Mouse (Mus musculus): ENCODE measurements around the gene Heatr6. TPM values are rescaled to one million over a fixed set of nuclear protein-coding genes. Genes with fewer than 3 reads are reported as not detected.

Heatr6 gene
- polyA plus RNA-seq, 1 experiment from 2014 or later: 25.7 TPM

DNA sequence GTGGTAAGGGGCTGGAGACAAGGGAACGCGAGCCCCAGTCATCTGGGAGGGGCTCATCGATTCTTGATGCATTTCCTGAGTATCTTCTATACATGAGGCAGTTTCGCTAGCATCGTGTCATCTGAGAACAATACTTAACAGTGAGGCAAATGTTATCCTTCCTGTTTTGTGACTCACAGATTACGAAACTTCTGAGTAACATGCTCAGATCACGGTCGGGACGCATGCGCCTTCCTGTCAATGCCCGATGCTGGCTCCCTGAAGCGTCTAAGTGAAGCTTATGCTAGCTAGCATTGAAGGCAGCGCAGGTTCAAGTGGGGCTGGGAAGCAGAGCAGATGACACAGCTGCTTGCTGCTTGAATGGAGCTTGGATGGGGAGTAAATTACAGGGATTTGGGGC is 35.8 kb downstream of the Heatr6 start:
- no peak overlapping the region for H3K27ac ChIP-seq
- H3K36me3 ChIP-seq: 0 out of 2 replicates have a peak, but pooled peaks cover under 1% of the 10 kb centered on the region
- ATAC-seq (ENCODE audit: insufficient number of reproducible peaks, low FRiP score, low TSS enrichment, low read depth): no peak
- H3K4me2 ChIP-seq: no peak overlapping the region
- WGBS: 64% methylated on average over 13 of the region's 13 CpGs
- H3K4me1 ChIP-seq: no peaks in the 10 kb centered on the region
- H3K9ac ChIP-seq: no peak overlapping the region
- H3K4me3 ChIP-seq: no peak overlapping the region
- H3K9me3 ChIP-seq: no peaks in the 10 kb centered on the region
- H3K27me3 ChIP-seq: no peaks in the 10 kb centered on the region

DNA sequence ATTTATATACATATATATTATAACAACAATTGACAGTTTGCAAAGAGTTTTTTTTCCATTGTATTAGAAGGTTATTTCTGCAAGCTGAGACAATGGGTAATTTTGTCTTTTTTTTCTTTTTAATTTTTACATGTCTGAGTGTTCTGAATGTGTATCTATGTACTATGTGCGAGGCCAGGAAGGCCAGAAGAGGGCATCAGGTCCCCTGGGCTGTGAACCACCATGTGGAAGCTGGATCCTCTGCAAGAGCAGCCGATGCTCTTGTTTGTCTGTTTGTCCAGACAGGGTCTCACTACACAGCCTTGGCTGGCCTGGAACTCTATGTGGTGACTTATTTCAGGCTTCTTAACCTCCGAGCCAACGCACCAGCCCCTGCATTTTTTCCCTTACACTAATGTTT is 37.6 kb downstream of the Heatr6 start:
- H3K27me3 ChIP-seq: no peaks in the 10 kb centered on the region
- no peak overlapping the region for H3K9ac ChIP-seq
- no peak for ATAC-seq (ENCODE audit: insufficient number of reproducible peaks, low FRiP score, low TSS enrichment, low read depth)
- H3K9me3 ChIP-seq: no peaks in the 10 kb centered on the region
- H3K4me2 ChIP-seq: no peak overlapping the region
- H3K27ac ChIP-seq: no peak overlapping the region
- H3K4me1 ChIP-seq: no peaks in the 10 kb centered on the region
- WGBS: 59% methylated on average over 4 of the region's 4 CpGs
- H3K4me3 ChIP-seq: no peak overlapping the region
- no peaks in the 10 kb centered on the region for H3K36me3 ChIP-seq

DNA sequence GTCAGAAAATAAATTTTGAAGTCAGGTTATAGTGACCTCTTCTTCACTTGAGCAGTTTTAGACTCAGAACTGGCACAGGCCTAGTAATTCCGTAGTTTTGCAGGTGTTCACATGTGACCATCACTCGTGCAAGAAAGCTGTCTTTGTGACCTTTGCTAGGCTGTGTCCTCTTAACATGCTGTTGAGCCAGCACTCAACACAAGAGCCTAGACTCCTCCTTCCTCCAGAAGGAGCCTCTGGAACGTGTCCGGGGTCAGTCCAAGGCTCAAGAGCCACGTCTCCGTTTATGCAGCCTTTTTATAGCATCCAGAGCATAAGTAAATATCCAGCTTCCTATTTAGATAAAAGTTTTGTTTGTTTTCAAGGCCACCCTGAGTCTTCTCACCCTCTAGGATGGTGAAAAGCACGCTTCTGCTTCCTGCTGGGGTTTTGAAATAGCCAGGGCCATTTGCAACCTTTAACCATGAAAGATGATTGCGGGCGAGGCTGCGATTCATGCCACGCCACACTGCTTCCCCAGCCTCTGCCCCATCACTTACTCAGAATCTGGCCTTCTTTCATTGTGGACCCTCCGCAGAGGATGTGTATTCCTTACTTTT is 38.9 kb downstream of the Heatr6 start:
- no peak overlapping the region for H3K4me3 ChIP-seq
- H3K36me3 ChIP-seq: no peaks in the 10 kb centered on the region
- H3K4me2 ChIP-seq: no peak overlapping the region
- WGBS: 78% methylated on average over 12 of the region's 12 CpGs
- H3K4me1 ChIP-seq: no peaks in the 10 kb centered on the region
- H3K9ac ChIP-seq: no peak overlapping the region
- H3K27ac ChIP-seq: no peak overlapping the region
- H3K27me3 ChIP-seq: no peaks in the 10 kb centered on the region
- no peaks in the 10 kb centered on the region for H3K9me3 ChIP-seq
- no peak for ATAC-seq (ENCODE audit: insufficient number of reproducible peaks, low FRiP score, low TSS enrichment, low read depth)

DNA sequence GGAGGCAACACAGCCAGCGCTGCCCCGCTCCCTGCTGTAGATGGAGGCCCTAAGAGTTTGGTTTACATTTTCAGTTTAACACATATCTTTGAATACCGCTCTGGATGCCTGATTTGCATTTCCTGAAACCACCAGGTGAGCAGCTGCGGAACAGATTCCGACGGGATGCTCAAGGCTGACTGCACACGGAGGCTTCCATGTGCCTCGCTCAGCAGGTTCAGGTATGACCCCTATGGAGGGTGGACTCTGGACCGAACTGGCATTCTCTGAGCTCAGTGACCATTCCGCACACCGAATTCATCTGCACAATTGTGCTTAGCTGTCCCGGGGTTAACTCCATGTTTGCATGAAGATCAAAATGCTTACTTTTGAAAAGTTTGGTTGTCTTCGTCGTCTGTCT is 39.8 kb downstream of the Heatr6 start:
- Histone ChIP-seq H3K9me3 (no peaks in the 10 kb centered on the region), H3K4me1 (no peaks in the 10 kb centered on the region), H3K4me2 (no peak overlapping the region), H3K36me3 (no peaks in the 10 kb centered on the region), H3K9ac (no peak overlapping the region), H3K27me3 (no peaks in the 10 kb centered on the region), H3K27ac (no peak overlapping the region), H3K4me3 (no peak overlapping the region)
- 83% methylated on average over 14 of the region's 14 CpGs for WGBS
- no peak for ATAC-seq (ENCODE audit: insufficient number of reproducible peaks, low FRiP score, low TSS enrichment, low read depth)

DNA sequence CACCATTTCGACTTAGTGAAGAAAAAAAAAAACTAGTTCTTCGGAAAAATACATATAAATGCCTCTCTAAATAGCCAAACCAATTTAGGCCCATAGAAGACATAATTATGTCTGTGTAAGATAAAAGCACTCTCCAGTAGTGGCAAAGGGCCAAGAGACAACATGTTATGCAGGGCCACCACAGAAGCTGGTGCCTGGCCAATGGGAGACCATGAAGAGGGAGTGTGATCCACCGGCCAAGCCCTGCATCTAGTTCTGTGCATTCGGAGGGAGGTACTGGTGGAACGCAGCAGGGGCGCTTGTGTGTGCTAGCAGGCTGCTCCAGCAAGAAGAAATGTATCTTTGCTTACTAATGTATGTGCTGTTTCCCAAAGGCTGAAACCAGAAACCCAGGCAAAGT is 42.6 kb downstream of the Heatr6 start:
- Histone ChIP-seq H3K4me1 (no peaks in the 10 kb centered on the region), H3K9me3 (no peaks in the 10 kb centered on the region), H3K36me3 (no peaks in the 10 kb centered on the region), H3K27me3 (no peaks in the 10 kb centered on the region), H3K27ac (no peak overlapping the region), H3K9ac (no peak overlapping the region), H3K4me3 (no peak overlapping the region), H3K4me2 (no peak overlapping the region)
- ATAC-seq (ENCODE audit: insufficient number of reproducible peaks, low FRiP score, low TSS enrichment, low read depth): no peak
- WGBS: 57% methylated on average over 6 of the region's 6 CpGs

DNA sequence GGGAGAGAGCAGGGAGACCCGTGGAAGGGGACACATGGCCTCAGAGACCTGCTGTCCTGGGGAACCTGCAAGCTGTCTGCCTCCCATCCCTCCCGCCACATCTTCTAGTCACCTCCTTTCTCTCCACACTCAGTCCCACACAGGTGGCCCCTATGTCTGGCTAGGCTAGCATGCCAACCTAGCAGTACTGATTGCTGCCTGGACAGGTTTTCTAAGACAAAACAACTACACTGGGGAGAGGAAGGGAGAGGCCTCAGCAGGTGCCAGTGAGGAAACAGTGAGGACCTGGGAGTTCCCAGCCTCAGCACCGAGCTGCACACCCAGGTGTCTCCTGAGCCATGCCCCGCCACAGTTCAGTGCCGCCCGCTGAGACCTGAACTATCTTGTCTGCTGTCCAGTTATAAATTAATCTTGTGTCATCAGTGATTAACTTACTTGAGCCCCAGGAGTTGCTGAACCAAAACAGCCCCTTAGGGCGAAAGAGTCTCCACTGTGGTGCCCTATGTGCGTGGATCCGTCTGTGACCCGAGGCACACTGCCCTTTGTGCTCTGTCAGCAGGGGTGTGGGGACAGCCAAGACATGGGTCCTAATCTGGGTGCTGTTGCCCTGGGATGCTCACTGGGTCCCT is 43.6 kb downstream of the Heatr6 start:
- no peaks in the 10 kb centered on the region for H3K4me1 ChIP-seq
- H3K4me3 ChIP-seq: no peak overlapping the region
- H3K36me3 ChIP-seq: no peaks in the 10 kb centered on the region
- ATAC-seq (ENCODE audit: insufficient number of reproducible peaks, low FRiP score, low TSS enrichment, low read depth): no peak
- H3K4me2 ChIP-seq: no peak overlapping the region
- WGBS: 75% methylated on average over 10 of the region's 10 CpGs
- H3K9me3 ChIP-seq: no peaks in the 10 kb centered on the region
- no peaks in the 10 kb centered on the region for H3K27me3 ChIP-seq
- H3K9ac ChIP-seq: no peak overlapping the region
- no peak overlapping the region for H3K27ac ChIP-seq

DNA sequence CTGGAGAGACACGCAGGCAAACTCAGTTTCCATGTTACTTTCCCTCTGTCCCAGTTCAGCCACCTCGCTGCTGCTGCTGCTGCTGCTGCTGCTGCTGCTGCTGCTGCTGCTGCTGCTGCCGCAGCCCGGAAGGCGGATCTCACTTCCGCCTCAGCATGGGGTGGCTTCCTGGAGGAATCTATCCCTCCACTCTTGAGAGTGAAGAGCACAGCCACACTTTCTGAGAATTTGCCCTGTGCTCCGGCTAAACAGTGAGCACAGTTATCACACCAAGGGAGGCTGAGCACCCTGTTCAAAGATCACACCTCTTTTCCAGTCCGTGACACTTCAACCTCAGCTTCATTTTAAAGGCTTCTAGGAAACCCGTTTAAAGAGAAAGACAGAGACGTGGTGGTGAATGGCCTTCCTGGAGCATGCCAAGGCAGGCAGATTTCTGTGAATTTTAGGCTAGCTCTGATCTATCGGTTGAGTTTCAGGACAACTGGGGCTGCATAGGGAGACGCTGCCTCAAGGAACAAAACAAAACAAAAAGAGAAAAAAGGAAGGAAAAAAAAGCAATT is 46.5 kb downstream of the Heatr6 start:
- Histone ChIP-seq H3K9me3 (no peaks in the 10 kb centered on the region), H3K4me1 (no peaks in the 10 kb centered on the region), H3K4me2 (no peak overlapping the region), H3K27ac (no peak overlapping the region), H3K4me3 (no peak overlapping the region), H3K27me3 (no peaks in the 10 kb centered on the region), H3K9ac (no peak overlapping the region), H3K36me3 (no peaks in the 10 kb centered on the region)
- 71% methylated on average over 12 of the region's 12 CpGs for WGBS
- no peak for ATAC-seq (ENCODE audit: insufficient number of reproducible peaks, low FRiP score, low TSS enrichment, low read depth)

DNA sequence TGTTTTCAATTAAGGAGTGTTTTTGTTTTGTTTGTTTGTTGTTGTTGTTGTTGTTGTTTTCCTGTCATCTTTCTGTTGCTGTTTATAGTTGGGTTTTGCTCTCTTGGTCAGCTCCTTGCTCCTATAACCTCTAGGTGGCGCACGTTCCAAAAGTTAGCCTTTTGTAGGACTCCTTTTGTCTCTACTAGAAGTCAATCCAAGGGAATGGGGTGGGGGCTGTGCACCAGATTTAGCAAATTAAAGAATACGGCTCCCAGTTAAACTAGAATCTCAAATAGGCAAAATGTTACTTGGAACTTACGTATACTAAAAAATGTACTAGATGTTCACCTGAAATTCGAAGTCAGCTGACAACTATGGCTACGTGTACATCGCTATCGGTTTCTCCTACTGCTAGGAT is 48.7 kb downstream of the Heatr6 start:
- ATAC-seq (ENCODE audit: insufficient number of reproducible peaks, low FRiP score, low TSS enrichment, low read depth): no peak

DNA sequence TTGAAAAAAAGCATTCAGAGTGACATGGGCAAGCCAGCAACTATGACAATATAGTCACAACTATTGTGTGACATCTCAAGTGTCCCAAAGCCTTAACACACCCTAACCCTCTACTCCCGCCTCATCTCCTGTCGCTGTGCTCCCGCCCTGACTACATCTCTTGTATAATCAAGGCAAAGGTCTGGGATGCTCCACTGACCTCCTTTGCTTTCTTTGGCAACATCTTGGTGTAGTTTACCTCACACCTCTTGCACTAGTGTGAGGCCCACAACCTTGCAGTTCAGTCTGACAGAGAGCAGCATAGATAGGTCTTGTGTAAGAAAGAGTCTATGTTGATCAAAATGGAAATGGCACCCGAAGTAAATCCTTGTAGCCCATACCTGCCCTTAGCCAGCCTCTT is 49.1 kb downstream of the Heatr6 start:
- no peak overlapping the region for H3K27ac ChIP-seq
- no peaks in the 10 kb centered on the region for H3K36me3 ChIP-seq
- WGBS: 86% methylated on average over 4 of the region's 4 CpGs
- no peak overlapping the region for H3K4me2 ChIP-seq
- H3K9me3 ChIP-seq: no peaks in the 10 kb centered on the region
- H3K4me3 ChIP-seq: no peak overlapping the region
- H3K4me1 ChIP-seq: no peaks in the 10 kb centered on the region
- no peaks in the 10 kb centered on the region for H3K27me3 ChIP-seq
- H3K9ac ChIP-seq: no peak overlapping the region
- no peak for ATAC-seq (ENCODE audit: insufficient number of reproducible peaks, low FRiP score, low TSS enrichment, low read depth)

More for the DNA sequence above, 48.7 kb downstream of the Heatr6 start:
- no peak overlapping the region for H3K4me3 ChIP-seq
- H3K27me3 ChIP-seq: no peaks in the 10 kb centered on the region
- no peak overlapping the region for H3K9ac ChIP-seq
- H3K4me1 ChIP-seq: no peaks in the 10 kb centered on the region
- no peak overlapping the region for H3K4me2 ChIP-seq
- no peak overlapping the region for H3K27ac ChIP-seq
- H3K36me3 ChIP-seq: no peaks in the 10 kb centered on the region
- no peaks in the 10 kb centered on the region for H3K9me3 ChIP-seq
- 65% methylated on average over 8 of the region's 8 CpGs for WGBS

DNA sequence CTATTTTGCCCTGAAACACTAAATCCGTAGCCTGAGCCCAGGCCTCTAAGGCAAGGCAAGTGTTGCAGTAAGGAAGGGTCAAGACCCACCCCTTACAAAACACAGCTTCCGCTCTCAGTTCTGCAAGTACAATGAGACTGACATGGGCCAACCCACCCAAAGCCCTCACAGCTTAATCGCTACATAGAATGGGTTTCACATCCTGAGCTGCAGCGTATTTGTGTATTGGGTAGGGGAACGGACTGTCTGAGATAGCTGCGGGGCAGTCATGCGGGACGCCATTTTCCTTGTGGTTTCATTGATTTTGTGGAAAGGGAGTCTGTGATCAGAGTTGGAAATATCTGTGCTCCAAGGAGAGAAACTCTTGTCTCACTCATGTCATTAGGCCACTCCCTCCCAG is 56.9 kb downstream of the Heatr6 start:
- Histone ChIP-seq H3K4me3 (no peak overlapping the region), H3K27ac (no peak overlapping the region), H3K27me3 (no peaks in the 10 kb centered on the region), H3K4me1 (no peaks in the 10 kb centered on the region), H3K36me3 (no peaks in the 10 kb centered on the region), H3K9me3 (no peaks in the 10 kb centered on the region), H3K9ac (no peak overlapping the region), H3K4me2 (no peak overlapping the region)
- no peak for ATAC-seq (ENCODE audit: insufficient number of reproducible peaks, low FRiP score, low TSS enrichment, low read depth)
- whole genome bisulfite sequencing: 89% methylated on average over 8 of the region's 8 CpGs

DNA sequence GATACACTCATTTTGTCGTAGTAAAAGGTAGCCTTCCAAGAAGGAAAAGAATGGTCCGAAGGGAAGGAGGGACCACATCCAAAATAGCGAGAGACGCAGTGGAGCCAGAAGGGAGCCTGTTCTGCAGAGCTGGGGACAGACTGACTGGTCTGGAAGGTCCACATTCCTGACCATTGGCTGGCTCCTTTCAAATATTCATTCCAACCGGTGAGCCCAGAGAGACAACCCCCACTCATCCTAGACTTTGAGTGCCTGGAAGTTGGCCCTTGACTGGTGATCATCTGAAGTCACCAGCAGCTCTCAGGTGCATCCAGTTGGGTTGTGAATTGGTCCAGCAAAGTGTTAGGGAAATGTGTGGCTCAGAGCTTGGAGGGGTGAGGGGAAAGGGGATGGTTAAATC is 61.7 kb downstream of the Heatr6 start:
- WGBS: 72% methylated on average over 5 of the region's 5 CpGs
- Histone ChIP-seq H3K4me3 (no peak overlapping the region), H3K36me3 (no peaks in the 10 kb centered on the region), H3K27me3 (peaks cover 4% of the 10 kb centered on the region; the same call in 1 of the 2 replicates), H3K27ac (no peak overlapping the region), H3K4me2 (no peak overlapping the region), H3K4me1 (no peaks in the 10 kb centered on the region), H3K9ac (no peak overlapping the region), H3K9me3 (no peaks in the 10 kb centered on the region)
- ATAC-seq (ENCODE audit: insufficient number of reproducible peaks, low FRiP score, low TSS enrichment, low read depth): no peak

DNA sequence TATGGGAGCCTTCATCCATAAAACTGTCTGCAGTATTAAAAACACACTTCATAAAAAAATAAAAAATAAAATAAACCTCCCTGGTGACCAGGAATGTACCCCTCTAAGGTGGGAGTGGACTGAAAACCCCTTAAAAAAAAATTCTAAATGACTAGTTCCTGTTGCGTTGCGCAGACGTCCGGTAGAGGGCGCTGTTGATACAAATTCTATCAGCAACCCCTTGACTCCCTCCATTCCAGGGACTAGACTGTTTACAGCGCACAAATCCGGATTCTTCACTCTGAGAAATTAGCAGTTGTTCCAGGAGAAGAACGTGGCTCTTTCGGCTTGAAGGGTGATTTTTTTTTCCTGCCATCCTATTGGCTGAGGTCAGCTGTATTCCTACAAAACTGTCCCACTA is 62.1 kb downstream of the Heatr6 start:
- no peak for ATAC-seq (ENCODE audit: insufficient number of reproducible peaks, low FRiP score, low TSS enrichment, low read depth)
- Histone ChIP-seq H3K9me3 (no peaks in the 10 kb centered on the region), H3K27me3 (peaks cover 4% of the 10 kb centered on the region; the same call in 1 of the 2 replicates), H3K36me3 (no peaks in the 10 kb centered on the region), H3K9ac (no peak overlapping the region), H3K4me3 (no peak overlapping the region), H3K4me1 (no peaks in the 10 kb centered on the region), H3K27ac (no peak overlapping the region), H3K4me2 (no peak overlapping the region)
- WGBS: 11% methylated on average over 9 of the region's 9 CpGs
